Mouse (Mus musculus) cerebellum, adult 2 months (tissue): ENCODE data around the gene Lrmda.

Experiments used
- CTCF ChIP-seq: fragments of 200-500 bp; IDR thresholded peaks from 2 replicates; pipeline ENCODE4 v1.5.1; 2011; ENCODE audit warnings: low read depth, mild to moderate bottlenecking, control low read depth, low read length, moderate library complexity, borderline replicate concordance; ENCODE audit not compliant: insufficient read depth
- POLR2A ChIP-seq: fragments of 200-500 bp; IDR thresholded peaks from 2 replicates; pipeline ENCODE4 v1.6.1; 2011; ENCODE audit warnings: low read length, control low read depth, borderline replicate concordance; ENCODE audit not compliant: insufficient read depth

- TF ChIP-seq POLR2A (no peak), CTCF (no peak)
Observed at GRCm38 (mm10) chr14:22464314-22464713, 444.8 kb downstream of the Lrmda start.
